ENCODE assay signal across 17 mouse cellular contexts in the genomic region with DNA sequence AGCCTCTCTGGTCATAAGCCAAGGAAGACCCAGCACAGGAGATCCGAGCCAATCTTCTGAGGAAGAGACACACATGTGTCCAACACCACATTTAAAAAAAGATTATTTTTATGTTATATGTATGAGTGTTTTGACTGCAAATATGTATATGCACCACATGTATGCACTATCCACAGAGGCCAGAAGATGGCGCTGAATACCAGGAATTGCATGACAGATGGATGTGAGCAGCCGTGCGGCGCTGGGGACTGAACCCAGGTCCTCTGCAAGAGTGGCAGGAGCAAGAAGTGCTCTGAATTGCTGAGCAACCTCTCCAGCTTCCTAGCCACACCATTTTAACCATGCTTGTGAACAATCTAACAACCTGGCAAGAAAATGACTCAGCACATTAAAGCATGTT. TPM values are rescaled to one million over a fixed set of nuclear protein-coding genes. Genes with fewer than 3 reads are reported as not detected.
A peak's percentile ranks its signal among the peaks of the same experiment; 100 is the strongest.
DNase-seq lines count a peak whose midpoint lies in the region; ATAC-seq and TF ChIP-seq lines count a peak whose summit lies in the region.
"Had no signal": no experiment of that assay in that cellular context is flagged by ENCODE, and none has a peak within 500 bp of the region (broad histone marks: within the 10 kb centered on the region; RNA-seq: fewer than 3 reads in every experiment).

No protein-coding gene starts in this region.

- ATAC-seq in forebrain, postnatal 0 days: no peak
- ATAC-seq in forebrain, embryonic 16.5 days: no peak
- ATAC-seq in liver, embryonic 14.5 days (ENCODE audit: insufficient read depth): no peak
- peak; percentile 34; the same call in 1 of the 2 replicates for ATAC-seq in megakaryocyte progenitor cell, adult 5-6 weeks (replicated peaks; ENCODE audit: poor library complexity)
- ATAC-seq: hindbrain, embryonic 16.5 days; Patski had no signal

- no peaks in the 10 kb centered on the region for H3K27me3 ChIP-seq in forebrain, postnatal 0 days (ENCODE audit: insufficient read depth, low read length)
- no peaks in the 10 kb centered on the region for H3K27me3 ChIP-seq in forebrain, embryonic 16.5 days (replicated peaks; ENCODE audit: control insufficient read depth, insufficient read depth, low read length)
- H3K27me3 ChIP-seq in liver, embryonic 14.5 days (ENCODE audit: control insufficient read depth, insufficient read depth, low read length): no peaks in the 10 kb centered on the region
- no peaks in the 10 kb centered on the region for H3K27me3 ChIP-seq in E14TG2a.4 (ENCODE audit: insufficient read depth, low read length)
- H3K27me3 ChIP-seq: megakaryocyte, embryonic 14.5 days; Patski had no signal

- no peak overlapping the region for H3K4me3 ChIP-seq in forebrain, postnatal 0 days (ENCODE audit: low read depth, low read length)
- no peak overlapping the region for H3K4me3 ChIP-seq in forebrain, embryonic 16.5 days (replicated peaks; ENCODE audit: low read length)
- no peak overlapping the region for H3K4me3 ChIP-seq in liver, embryonic 14.5 days (ENCODE audit: insufficient read depth in 1 of 2, low read depth in 2 of 2, low read length in 2 of 2)
- H3K4me3 ChIP-seq in E14TG2a.4 (replicated peaks; ENCODE audit: low read length): no peak overlapping the region

- H3K36me3 ChIP-seq in forebrain, postnatal 0 days (ENCODE audit: insufficient read depth): peaks cover 65% of the 10 kb centered on the region
- peaks cover 10% of the 10 kb centered on the region; the same call in 1 of the 2 replicates for H3K36me3 ChIP-seq in forebrain, embryonic 16.5 days (ENCODE audit: control insufficient read depth, insufficient read depth)
- H3K36me3 ChIP-seq in liver, embryonic 14.5 days (replicated peaks; ENCODE audit: control insufficient read depth, insufficient read depth, low read depth): no peaks in the 10 kb centered on the region
- peaks cover 7% of the 10 kb centered on the region; the same call in 1 of the 2 replicates for H3K36me3 ChIP-seq in E14TG2a.4 (ENCODE audit: insufficient read depth, low read length)

- no peak for TF ChIP-seq EP300 in liver, embryonic 14.5 days (IDR thresholded peaks at IDR 0.05; ENCODE audit: low read depth)

- H3K4me2 ChIP-seq in forebrain, postnatal 0 days (ENCODE audit: low read depth): no peak overlapping the region
- H3K4me2 ChIP-seq in forebrain, embryonic 16.5 days (ENCODE audit: low read length): no peak overlapping the region
- no peak overlapping the region for H3K4me2 ChIP-seq in liver, embryonic 14.5 days (ENCODE audit: low read depth)

- H3K4me1 ChIP-seq in forebrain, postnatal 0 days (ENCODE audit: insufficient read depth): no peaks in the 10 kb centered on the region
- no peaks in the 10 kb centered on the region for H3K4me1 ChIP-seq in forebrain, embryonic 16.5 days (replicated peaks; ENCODE audit: control insufficient read depth, insufficient read depth, low read length)
- no peaks in the 10 kb centered on the region for H3K4me1 ChIP-seq in liver, embryonic 14.5 days (replicated peaks; ENCODE audit: control insufficient read depth in 2 of 2, insufficient read depth in 2 of 2, low read length in 1 of 2)
- H3K4me1 ChIP-seq in E14TG2a.4 (replicated peaks; ENCODE audit: low read depth, low read length): no peaks in the 10 kb centered on the region

- H3K9me3 ChIP-seq in forebrain, postnatal 0 days (ENCODE audit: low read length): no peaks in the 10 kb centered on the region
- no peaks in the 10 kb centered on the region for H3K9me3 ChIP-seq in forebrain, embryonic 16.5 days (ENCODE audit: control insufficient read depth, low read length)
- peaks cover 3% of the 10 kb centered on the region for H3K9me3 ChIP-seq in liver, embryonic 14.5 days (ENCODE audit: control insufficient read depth, low read length)
- H3K9me3 ChIP-seq in E14TG2a.4 (ENCODE audit: low read length): peaks cover 6% of the 10 kb centered on the region

- WGBS in forebrain, postnatal 0 days: 90% methylated on average over 5 of the region's 5 CpGs
- 93% methylated on average over 5 of the region's 5 CpGs for WGBS in forebrain, embryonic 16.5 days
- 86% methylated on average over 5 of the region's 5 CpGs for WGBS in liver, embryonic 14.5 days (ENCODE audit: insufficient replicate concordance)

- H3K27ac ChIP-seq in forebrain, postnatal 0 days (ENCODE audit: low read depth, low read length): no peak overlapping the region
- H3K27ac ChIP-seq in forebrain, embryonic 16.5 days (ENCODE audit: low read length): no peak overlapping the region
- no peak overlapping the region for H3K27ac ChIP-seq in liver, embryonic 14.5 days

- 0 out of 2 replicates have a peak, but pooled peaks have one; percentile 10 for TF ChIP-seq CTCF in forebrain, postnatal 0 days (IDR thresholded peaks at IDR 0.05; ENCODE audit: low read depth)
- peak; percentile 63 for TF ChIP-seq CTCF in liver, embryonic 14.5 days (IDR thresholded peaks at IDR 0.05; ENCODE audit: low read depth)
- TF ChIP-seq CTCF in E14TG2a.4 (conservative IDR thresholded peaks at IDR 0.05; ENCODE audit: low read length): peak; percentile 44

- no peak for DNase-seq in forebrain, postnatal 0 days
- no peak for DNase-seq in liver, embryonic 14.5 days (ENCODE audit: low read depth in 3 of 3, low spot score in 3 of 3)
- no peak for DNase-seq in liver
- DNase-seq in T-cell, adult 2 months (ENCODE audit: low spot score): no peak
- no peak for DNase-seq in gastrocnemius, adult 18-20 months (ENCODE audit: low spot score)
- DNase-seq: adrenal gland, adult 2 months; heart, adult 18-20 months; heart, postnatal 14 days; kidney, postnatal 10 days; left cerebral cortex, postnatal 4 days; lung, adult 18-20 months had no signal

- H3K9ac ChIP-seq in forebrain, postnatal 0 days: no peak overlapping the region
- H3K9ac ChIP-seq in forebrain, embryonic 16.5 days (replicated peaks; ENCODE audit: low read depth, low read length): no peak overlapping the region
- H3K9ac ChIP-seq in liver, embryonic 14.5 days (replicated peaks): no peak overlapping the region

RNA-seq across cellular contexts. Expression of a gene that starts 45.2 kb away (rescaled TPM):
- 8.8 and 11.6 TPM in 2 replicates for total RNA-seq in forebrain, postnatal 0 days (2014; rRNA removed)
- 4.9 and 6.9 TPM in 2 replicates for polyA plus RNA-seq in forebrain, postnatal 0 days (2015; fragmentation: Nextera tagmentation; extraction: Ambion mirVana)
- 7.3 and 8.8 TPM in 2 replicates for polyA plus RNA-seq in forebrain, embryonic 16.5 days (2015; fragmentation: Nextera tagmentation; extraction: Ambion mirVana)
- 1.2 and 1.4 TPM in 2 replicates for polyA plus RNA-seq in liver, embryonic 14.5 days (2012; rRNA removed)
- polyA plus RNA-seq in liver, embryonic 14.5 days (2014; fragmentation: Nextera tagmentation; extraction: Ambion mirVana): 1.3 and 1.4 TPM in 2 replicates
- 4.5 and 6.4 TPM in 2 replicates for total RNA-seq in megakaryocyte progenitor cell, adult 5-6 weeks (2015)
- total RNA-seq in megakaryocyte progenitor cell, adult 5-6 weeks (2017): 6.4 and 8.4 TPM in 2 replicates
- 1 to 10 TPM; 3.0 to 3.5 TPM for total RNA-seq in gastrocnemius, adult 18-20 months (2021)

Comparison
In these comparisons a context has a peak if more than half of its experiments do, and no peak if none do; other contexts are left out.
1. CTCF ChIP-seq: peak in every context shown above with its lines; median percentile 63 in liver, embryonic 14.5 days; 44 in E14TG2a.4; 10 in forebrain, postnatal 0 days.